ENCODE assay signal across 10 mouse cellular contexts in the genomic region with DNA sequence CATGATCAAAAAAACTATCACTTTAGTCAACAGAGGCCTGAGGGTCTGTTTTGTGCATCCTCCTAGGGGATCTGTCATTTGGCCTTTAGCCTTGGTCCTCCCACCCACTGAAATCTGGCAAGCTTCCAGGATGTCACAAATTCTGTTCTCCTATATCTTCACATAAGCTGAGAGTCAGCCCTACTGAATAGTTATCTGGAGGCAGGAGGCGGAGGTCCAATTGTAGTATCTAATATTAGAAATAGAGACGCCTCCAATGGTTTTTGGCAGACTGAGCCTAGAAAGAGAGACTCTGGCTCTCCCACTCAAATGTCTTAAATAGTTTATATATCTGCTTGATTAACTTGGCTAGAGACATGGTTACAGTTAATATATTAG.
DNase-seq lines count a peak whose midpoint lies in the region; ATAC-seq and TF ChIP-seq lines count a peak whose summit lies in the region.
"Had no signal": no experiment of that assay in that cellular context is flagged by ENCODE, and none has a peak within 500 bp of the region (broad histone marks: within the 10 kb centered on the region; RNA-seq: fewer than 3 reads in every experiment).

No protein-coding gene starts in this region.

- WGBS in kidney, embryonic 16.5 days, result 36% methylated on average over 2 of the region's 2 CpGs

- no peak overlapping the region for H3K9ac ChIP-seq in kidney, embryonic 16.5 days (replicated peaks; ENCODE audit: low read length)
- H3K9ac ChIP-seq: liver, embryonic 12.5 days had no signal

- intact Hi-C loops in left cerebral cortex, adult 2 months (cut with DNase I), result loop anchor here (2.0 to 10.0 kb wide), 11 partner anchors 120 to 1335 kb away; no protein-coding TSS in a partner anchor

- no peak for TF ChIP-seq CTCF in left cerebral cortex, adult 2 months (IDR thresholded peaks at IDR 0.05)

- no peak overlapping the region for H3K4me3 ChIP-seq in kidney, embryonic 16.5 days (ENCODE audit: low read length)
- no peak overlapping the region for H3K4me3 ChIP-seq in left cerebral cortex, adult 2 months
- H3K4me3 ChIP-seq: liver, embryonic 12.5 days had no signal

- no peak for DNase-seq in kidney, adult 18-20 months
- DNase-seq in urinary bladder, postnatal 14 days (ENCODE audit: low spot score), result peak; percentile 5
- DNase-seq in urinary bladder, adult 18-20 months (ENCODE audit: low spot score in 2 of 2), result no peak
- DNase-seq in left cerebral cortex, adult 2 months (ENCODE audit: extremely low spot score in 1 of 2, low spot score in 2 of 2), result peak in 1 of 2 experiments; percentile 16
- DNase-seq in telencephalon, adult 2 months (ENCODE audit: low read depth, low spot score), result peak; percentile 58
- DNase-seq in c-Kit-positive CD71-positive TER-119-positive erythroid progenitor cells, embryonic 14.5 days (ENCODE audit: low spot score), result no peak
- DNase-seq in ovary, postnatal 10 days (ENCODE audit: low spot score), result no peak
- DNase-seq: cerebellum, adult 9-11 months had no signal

- peaks cover 6% of the 10 kb centered on the region for H3K4me1 ChIP-seq in kidney, embryonic 16.5 days (ENCODE audit: insufficient read depth, low read length)
- H3K4me1 ChIP-seq: liver, embryonic 12.5 days had no signal

- H3K36me3 ChIP-seq in kidney, embryonic 16.5 days (ENCODE audit: insufficient read depth, low read length), result no peaks in the 10 kb centered on the region
- H3K36me3 ChIP-seq: liver, embryonic 12.5 days had no signal

- H3K27me3 ChIP-seq in kidney, embryonic 16.5 days (ENCODE audit: insufficient read depth, low read length), result no peaks in the 10 kb centered on the region
- H3K27me3 ChIP-seq: liver, embryonic 12.5 days had no signal

- H3K4me2 ChIP-seq in kidney, embryonic 16.5 days (replicated peaks; ENCODE audit: low read depth, low read length), result no peak overlapping the region
- H3K4me2 ChIP-seq: liver, embryonic 12.5 days had no signal

- peak; percentile 95 for ATAC-seq in kidney, embryonic 16.5 days (ENCODE audit: low FRiP score, low TSS enrichment)
- ATAC-seq: liver, embryonic 12.5 days had no signal

- H3K27ac ChIP-seq in kidney, embryonic 16.5 days (ENCODE audit: low read length), result no peak overlapping the region
- peak overlapping the region; percentile 70 for H3K27ac ChIP-seq in left cerebral cortex, adult 2 months
- H3K27ac ChIP-seq: liver, embryonic 12.5 days had no signal

- no peaks in the 10 kb centered on the region for H3K9me3 ChIP-seq in kidney, embryonic 16.5 days (ENCODE audit: low read length)
- H3K9me3 ChIP-seq: liver, embryonic 12.5 days had no signal

Comparison
In these comparisons a context has a peak if more than half of its experiments do, and no peak if none do; other contexts are left out.
1. DNase-seq: peak in urinary bladder, postnatal 14 days (single experiment) and telencephalon, adult 2 months (single experiment); none in kidney, adult 18-20 months (single experiment), urinary bladder, adult 18-20 months (0 of 2), c-Kit-positive CD71-positive TER-119-positive erythroid progenitor cells, embryonic 14.5 days (single experiment) and ovary, postnatal 10 days (single experiment).